Mouse (Mus musculus) myocyte (in vitro differentiated cells): ENCODE data around the gene Rcc1.

ENCODE experiments used
- CEBPB ChIP-seq: IDR thresholded peaks from 2 replicates; pipeline ENCODE4 v1.6.1; 2011; ENCODE audit warnings: mild to moderate bottlenecking, moderate library complexity; ENCODE audit not compliant: poor library complexity, insufficient read depth, severe bottlenecking
- E2F4 ChIP-seq: IDR thresholded peaks from one replicate; pipeline ENCODE4 v1.6.1; 2011; ENCODE audit warnings: mild to moderate bottlenecking, control low read depth, moderate library complexity; ENCODE audit not compliant: insufficient read depth
- MAX ChIP-seq: IDR thresholded peaks from one replicate; pipeline ENCODE4 v1.6.1; 2011; ENCODE audit warnings: low read depth, mild to moderate bottlenecking, control low read depth
- MYOD1 ChIP-seq, 3 experiments: IDR thresholded peaks; one replicate each; pipeline ENCODE4 v1.6.1; 2011; ENCODE audit warnings: control low read depth in 2 of 3, low read depth in 2 of 3, mild to moderate bottlenecking in 2 of 3, moderate library complexity in 1 of 3; ENCODE audit not compliant: insufficient read length in 2 of 3, control insufficient read depth in 1 of 3
- MYOG ChIP-seq, 3 experiments: IDR thresholded peaks; one replicate each; pipeline ENCODE4 v1.6.1; 2011; ENCODE audit warnings: control low read depth in 2 of 3, low read depth in 2 of 3, mild to moderate bottlenecking in 2 of 3; ENCODE audit not compliant: insufficient read length in 2 of 3, control insufficient read depth in 1 of 3, insufficient read depth in 1 of 3
- POLR2A ChIP-seq: IDR thresholded peaks from one replicate; pipeline ENCODE4 v1.6.1; 2011; ENCODE audit warnings: low read depth, mild to moderate bottlenecking, control low read depth, moderate library complexity; ENCODE audit not compliant: insufficient read length
- POLR2AphosphoS2 ChIP-seq: IDR thresholded peaks from one replicate; pipeline ENCODE4 v1.6.1; 2011; ENCODE audit warnings: low read depth, control low read depth; ENCODE audit not compliant: insufficient read length
- REST ChIP-seq: IDR thresholded peaks from one replicate; pipeline ENCODE4 v1.6.1; 2011; ENCODE audit warnings: mild to moderate bottlenecking, control low read depth, moderate library complexity; ENCODE audit not compliant: insufficient read depth, insufficient read length
- TCF12 ChIP-seq: IDR thresholded peaks from one replicate; pipeline ENCODE4 v1.6.1; 2011; ENCODE audit warnings: mild to moderate bottlenecking, control low read depth; ENCODE audit not compliant: poor library complexity, insufficient read depth, severe bottlenecking

GRCm38 (mm10) chr4:132311209-132311608, 42.2 kb downstream of the Rcc1 start:
- TF ChIP-seq POLR2A (no peak), MYOD1 (IDR thresholded peaks at IDR 0.05; ENCODE audit: control insufficient read depth in 1 of 3, insufficient read length in 2 of 3, low read depth in 2 of 3) (no peak), REST (no peak), POLR2AphosphoS2 (no peak), CEBPB (no peak), TCF12 (no peak), MYOG (IDR thresholded peaks at IDR 0.05; ENCODE audit: control insufficient read depth in 1 of 3, insufficient read depth in 1 of 3, insufficient read length in 2 of 3, low read depth in 2 of 3) (no peak), E2F4 (no peak), MAX (no peak)
